In the genomic region with DNA sequence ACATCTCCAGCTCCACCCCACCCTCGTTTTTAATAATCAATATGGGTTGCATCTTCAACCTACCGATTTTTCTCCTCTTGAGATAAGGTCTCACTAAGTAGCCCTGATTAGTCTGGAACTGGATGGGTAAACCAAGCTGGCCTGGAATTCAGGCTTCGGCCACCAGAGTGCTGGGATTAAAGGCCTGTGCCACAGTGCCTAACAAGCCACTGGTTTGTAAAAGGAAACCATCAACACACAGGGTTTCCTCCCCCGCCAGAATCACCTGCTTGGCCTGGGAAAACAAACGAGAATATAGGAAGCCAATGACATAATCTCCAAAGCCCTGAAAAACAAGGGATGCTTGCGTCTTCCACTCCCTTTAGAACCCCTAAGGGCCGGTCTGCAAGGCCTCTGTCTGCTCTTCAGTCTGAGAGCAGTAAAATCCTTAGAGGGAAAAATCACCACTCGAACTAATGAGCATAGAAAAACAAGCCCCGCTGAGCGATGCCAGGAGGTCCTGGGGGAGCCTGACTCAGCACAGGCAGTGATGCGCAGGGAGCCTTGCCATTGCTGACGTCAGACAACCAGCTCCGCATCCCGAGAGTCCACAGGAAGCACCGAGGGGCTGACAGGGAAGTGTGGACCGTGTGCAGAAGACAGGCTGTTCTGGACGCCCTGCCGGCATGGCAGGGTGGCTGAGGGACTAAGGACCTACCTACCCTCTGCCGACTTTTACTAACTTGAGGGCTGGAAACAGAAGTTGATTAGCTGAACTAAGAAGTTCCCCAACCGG, we compare ENCODE assay signal across 8 mouse cellular contexts. TPM values are rescaled to one million over a fixed set of nuclear protein-coding genes. Genes with fewer than 3 reads are reported as not detected.
DNase-seq lines count a peak whose midpoint lies in the region; ATAC-seq and TF ChIP-seq lines count a peak whose summit lies in the region.

No protein-coding gene starts in this region.

- peaks cover 17% of the 10 kb centered on the region for H3K4me1 ChIP-seq in forebrain, embryonic 12.5 days
- peaks cover 4% of the 10 kb centered on the region for H3K4me1 ChIP-seq in lung, embryonic 14.5 days (ENCODE audit: insufficient read depth)
- H3K4me1 ChIP-seq in olfactory bulb, adult 2 months (ENCODE audit: control insufficient read depth, insufficient read depth, low read length), result peaks cover 13% of the 10 kb centered on the region

- DNase-seq in MN1 (ENCODE audit: low spot score), result peak; percentile 93
- peak; percentile 78 for DNase-seq in brain, embryonic 14.5 days (ENCODE audit: low read depth)
- peak; percentile 82 to 88 for DNase-seq in heart, postnatal 14 days
- DNase-seq in kidney, postnatal 36 days, result peak; percentile 81 to 84
- peak; percentile 75 for DNase-seq in lung, embryonic 14.5 days

- intact Hi-C loops in heart, postnatal 14 days (cut with DNase I), result no loop called here

- WGBS in forebrain, embryonic 12.5 days, result 16% methylated on average over 20 of the region's 20 CpGs
- WGBS in lung, embryonic 14.5 days, result 18% methylated on average over 20 of the region's 20 CpGs
- WGBS in olfactory bulb, adult 2 months, result 14% methylated on average over 20 of the region's 20 CpGs

- TF ChIP-seq CTCF in brain, embryonic 14.5 days (IDR thresholded peaks at IDR 0.05; ENCODE audit: borderline replicate concordance, extremely low read depth, insufficient read depth, insufficient read length), result no peak
- TF ChIP-seq CTCF in lung, embryonic 14.5 days (IDR thresholded peaks at IDR 0.05; ENCODE audit: low read depth), result no peak
- TF ChIP-seq CTCF in olfactory bulb, adult 2 months (IDR thresholded peaks at IDR 0.05; ENCODE audit: insufficient read depth, low read depth, low read length), result no peak

- no peak overlapping the region for H3K27ac ChIP-seq in forebrain, embryonic 12.5 days
- H3K27ac ChIP-seq in lung, embryonic 14.5 days (ENCODE audit: low read depth), result peak overlapping the region; percentile 24; the same call in 1 of the 2 replicates
- H3K27ac ChIP-seq in olfactory bulb, adult 2 months (ENCODE audit: insufficient read depth, low read depth, low read length), result no peak overlapping the region

- H3K9ac ChIP-seq in forebrain, embryonic 12.5 days, result no peak overlapping the region
- H3K9ac ChIP-seq in lung, embryonic 14.5 days, result 0 out of 2 replicates have a peak overlapping the region, but pooled peaks have one; percentile 9

- TF ChIP-seq POLR2A in brain, embryonic 14.5 days (IDR thresholded peaks at IDR 0.05; ENCODE audit: borderline replicate concordance, extremely low read depth, insufficient read depth, insufficient read length, poor library complexity, severe bottlenecking), result no peak
- no peak for TF ChIP-seq POLR2A in olfactory bulb, adult 2 months (IDR thresholded peaks at IDR 0.05; ENCODE audit: insufficient read depth, low read depth, low read length)

- H3K9me3 ChIP-seq in forebrain, embryonic 12.5 days, result no peaks in the 10 kb centered on the region
- H3K9me3 ChIP-seq in lung, embryonic 14.5 days (ENCODE audit: low read depth, low read length), result no peaks in the 10 kb centered on the region

- ATAC-seq in forebrain, embryonic 12.5 days (ENCODE audit: low FRiP score), result peak; percentile 46; the same call in 1 of the 2 replicates
- ATAC-seq in lung, embryonic 14.5 days (ENCODE audit: insufficient read depth), result peak; percentile 60; the same call in 1 of the 2 replicates
- ATAC-seq in inflammation-experienced regulatory T-cells, adult 6 months, result no peak

- H3K27me3 ChIP-seq in forebrain, embryonic 12.5 days, result peaks cover 7% of the 10 kb centered on the region
- peaks cover 3% of the 10 kb centered on the region; the same call in 1 of the 2 replicates for H3K27me3 ChIP-seq in lung, embryonic 14.5 days (ENCODE audit: insufficient read depth, low read length)

- H3K36me3 ChIP-seq in forebrain, embryonic 12.5 days (replicated peaks), result no peaks in the 10 kb centered on the region
- no peaks in the 10 kb centered on the region for H3K36me3 ChIP-seq in lung, embryonic 14.5 days (ENCODE audit: insufficient read depth)

- H3K4me3 ChIP-seq in forebrain, embryonic 12.5 days (replicated peaks), result no peak overlapping the region
- no peak overlapping the region for H3K4me3 ChIP-seq in lung, embryonic 14.5 days (ENCODE audit: low read depth, low read length)
- H3K4me3 ChIP-seq in olfactory bulb, adult 2 months (ENCODE audit: insufficient read depth, low read depth, low read length), result 0 out of 2 replicates have a peak overlapping the region, but pooled peaks have one; percentile 19

- peak overlapping the region; percentile 30 for H3K4me2 ChIP-seq in forebrain, embryonic 12.5 days
- peak overlapping the region; percentile 36 for H3K4me2 ChIP-seq in lung, embryonic 14.5 days

RNA-seq across cellular contexts. Expression of a gene that starts 13.4 kb away (rescaled TPM):
- polyA plus RNA-seq in brain, embryonic 14.5 days (2012; rRNA removed), result 17.9 and 19.6 TPM in 2 replicates
- 6.4 and 7.9 TPM in 2 replicates for polyA plus RNA-seq in forebrain, embryonic 12.5 days (2016; fragmentation: Nextera tagmentation; extraction: Ambion mirVana)
- 10 to 100 TPM; 12.0 to 13.0 TPM for total RNA-seq in heart, postnatal 14 days (2021)
- polyA plus RNA-seq in lung, embryonic 14.5 days (2014; fragmentation: Nextera tagmentation; extraction: Ambion mirVana), result 7.9 and 9.8 TPM in 2 replicates
- not detected in 2 replicates for polyA plus RNA-seq in olfactory bulb, adult 2 months (2012; ENCODE audit: insufficient read depth, insufficient read length, low replicate concordance, missing spikeins)
- 100 to 1,000 TPM in 2 of 3 experiments, 10 to 100 TPM in 1; 83.5 to 124 (median 120) TPM for polyA plus RNA-seq in inflammation-experienced regulatory T-cells, adult 6 months (2017; shearing (Covaris generic))

RNA-seq across cellular contexts. Expression of a gene that starts 50.5 kb away (rescaled TPM):
- 2.9 and 3.2 TPM in 2 replicates for polyA plus RNA-seq in brain, embryonic 14.5 days (2012; rRNA removed)
- 1.4 and 2.0 TPM in 2 replicates for polyA plus RNA-seq in forebrain, embryonic 12.5 days (2016; fragmentation: Nextera tagmentation; extraction: Ambion mirVana)
- 100 to 1,000 TPM; 741 to 790 TPM for total RNA-seq in heart, postnatal 14 days (2021)
- 4.5 and 5.2 TPM in 2 replicates for polyA plus RNA-seq in lung, embryonic 14.5 days (2014; fragmentation: Nextera tagmentation; extraction: Ambion mirVana)
- not detected in 2 replicates for polyA plus RNA-seq in olfactory bulb, adult 2 months (2012; ENCODE audit: insufficient read depth, insufficient read length, low replicate concordance, missing spikeins)
- polyA plus RNA-seq in inflammation-experienced regulatory T-cells, adult 6 months (2017; shearing (Covaris generic)), result 10 to 100 TPM; 25.8 to 50.3 (median 43.8) TPM
